Mouse (Mus musculus) hindbrain, embryonic 13.5 days (tissue): ENCODE measurements around the gene Mybbp1a. TPM values are rescaled to one million over a fixed set of nuclear protein-coding genes. Genes with fewer than 3 reads are reported as not detected.
A peak's percentile ranks its signal among the peaks of the same experiment; 100 is the strongest.

ENCODE experiments used
- ATAC-seq: fragments of 200-750 bp; cut with Nextera tagmentation; 2 replicates; pipeline ENCODE4 v1.8.0; 2017; ENCODE audit warnings: moderate TSS enrichment; ENCODE audit not compliant: low FRiP score
- H3K27ac ChIP-seq: fragments of 300-500 bp; sonication (generic); 2 replicates; pipeline ENCODE4 v1.5.1; 2015; ENCODE audit warnings: inconsistent platforms, mild to moderate bottlenecking, moderate library complexity
- H3K27me3 ChIP-seq: fragments of 300-500 bp; sonication (generic); 2 replicates; pipeline ENCODE4 v1.6.1; 2015; ENCODE audit warnings: mild to moderate bottlenecking, inconsistent platforms
- H3K36me3 ChIP-seq: fragments of 300-500 bp; sonication (generic); 2 replicates; pipeline ENCODE4 v1.6.1; 2015; ENCODE audit warnings: mild to moderate bottlenecking, inconsistent platforms
- H3K4me1 ChIP-seq: fragments of 300-500 bp; sonication (generic); replicated peaks from 2 replicates; pipeline ENCODE4 v1.6.1; 2015; ENCODE audit warnings: inconsistent platforms
- H3K4me2 ChIP-seq: fragments of 300-500 bp; sonication (generic); 2 replicates; pipeline ENCODE4 v1.6.1; 2015; ENCODE audit warnings: inconsistent platforms, mild to moderate bottlenecking, moderate library complexity
- H3K4me3 ChIP-seq: fragments of 300-500 bp; sonication (generic); 2 replicates; pipeline ENCODE4 v1.5.1; 2015; ENCODE audit warnings: mild to moderate bottlenecking, inconsistent platforms
- H3K9ac ChIP-seq: fragments of 300-500 bp; sonication (generic); 2 replicates; pipeline ENCODE4 v1.6.1; 2015; ENCODE audit warnings: mild to moderate bottlenecking, inconsistent platforms
- H3K9me3 ChIP-seq: fragments of 300-500 bp; sonication (generic); 2 replicates; pipeline ENCODE4 v1.6.1; 2016; ENCODE audit warnings: inconsistent platforms
- WGBS: fragments of 180-500 bp; shearing (Covaris S2); methylation state at CpG from one replicate; pipeline ENCODE4 v1.1.7; 2015; 5-methylcytosine and 5-hydroxymethylcytosine counted together
- polyA plus RNA-seq: library from polyadenylated mRNA; unstranded; fragments of >200 nt; fragmentation: Nextera tagmentation; extraction: Ambion mirVana; gene quantifications from 2 replicates; pipeline ENCODE4 v1.2.1, GENCODE M21; 2015

Gene Mybbp1a
- polyA plus RNA-seq, 1 experiment from 2014 or later = 74.5 TPM

DNA sequence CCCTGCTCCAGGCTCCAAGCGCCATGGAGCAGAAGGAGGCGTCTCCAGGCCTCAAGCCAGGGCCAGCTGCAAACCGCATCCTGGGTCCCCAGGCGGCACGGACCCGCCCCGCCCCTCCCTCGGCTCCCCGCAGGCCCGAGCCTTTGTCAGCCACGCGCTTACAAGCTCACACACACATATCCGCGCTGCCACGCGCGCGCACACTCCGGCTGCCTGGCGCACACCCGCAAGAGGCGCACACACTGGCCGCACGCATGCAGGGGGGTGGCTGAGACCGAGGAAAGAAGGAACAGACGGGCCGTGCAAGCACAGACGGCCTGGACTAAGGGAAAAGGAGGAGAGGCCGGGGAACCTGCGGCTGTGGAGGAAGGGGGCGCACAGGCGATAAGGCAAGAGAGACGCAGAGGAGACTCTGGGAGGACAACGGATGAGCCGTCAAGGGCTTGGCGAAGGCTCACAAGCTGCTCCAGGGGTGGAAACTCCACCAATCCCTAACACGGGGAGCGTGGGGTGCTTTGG, 47.7 kb downstream of the Mybbp1a start:
- ATAC-seq = peak; percentile 81
- Histone ChIP-seq H3K27ac (peak overlapping the region; percentile 95), H3K27me3 (peaks cover 20% of the 10 kb centered on the region; the same call in 1 of the 2 replicates), H3K4me1 (peaks cover 50% of the 10 kb centered on the region), H3K9me3 (no peaks in the 10 kb centered on the region), H3K9ac (peak overlapping the region; percentile 95), H3K4me2 (peak overlapping the region; percentile 76), H3K4me3 (peak overlapping the region; percentile 76), H3K36me3 (no peaks in the 10 kb centered on the region)
- under 1% methylated on average over 38 of the region's 38 CpGs for WGBS

DNA sequence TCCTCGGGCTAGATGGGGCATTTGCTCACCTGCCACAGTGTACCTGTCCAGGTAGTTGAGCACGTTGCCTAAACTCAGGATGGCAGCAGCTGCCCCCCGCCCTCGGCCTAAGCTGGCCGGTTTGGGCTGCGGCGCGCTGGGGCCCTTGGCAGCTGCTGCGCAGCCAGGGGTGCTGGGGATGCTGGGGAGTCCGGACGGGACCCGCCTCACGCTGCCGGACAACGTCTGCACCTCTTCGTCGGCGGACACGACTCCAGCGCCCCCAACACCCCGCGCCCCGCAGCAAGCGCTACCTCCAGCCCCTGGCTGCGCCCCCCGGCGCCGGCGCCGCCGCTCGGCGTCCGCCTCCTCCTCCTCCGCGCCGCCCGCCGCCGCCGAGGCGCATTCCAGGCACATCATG, 48.2 kb downstream of the Mybbp1a start:
- H3K27me3 ChIP-seq = peaks cover 20% of the 10 kb centered on the region; the same call in 1 of the 2 replicates
- peak; percentile 21 for ATAC-seq
- H3K4me1 ChIP-seq = peaks cover 50% of the 10 kb centered on the region
- peak overlapping the region; percentile 76 for H3K4me3 ChIP-seq
- H3K36me3 ChIP-seq = no peaks in the 10 kb centered on the region
- H3K9ac ChIP-seq = peak overlapping the region; percentile 95
- peak overlapping the region; percentile 76 for H3K4me2 ChIP-seq
- under 1% methylated on average over 39 of the region's 42 CpGs for WGBS
- H3K27ac ChIP-seq = peak overlapping the region; percentile 95
- H3K9me3 ChIP-seq = no peaks in the 10 kb centered on the region

DNA sequence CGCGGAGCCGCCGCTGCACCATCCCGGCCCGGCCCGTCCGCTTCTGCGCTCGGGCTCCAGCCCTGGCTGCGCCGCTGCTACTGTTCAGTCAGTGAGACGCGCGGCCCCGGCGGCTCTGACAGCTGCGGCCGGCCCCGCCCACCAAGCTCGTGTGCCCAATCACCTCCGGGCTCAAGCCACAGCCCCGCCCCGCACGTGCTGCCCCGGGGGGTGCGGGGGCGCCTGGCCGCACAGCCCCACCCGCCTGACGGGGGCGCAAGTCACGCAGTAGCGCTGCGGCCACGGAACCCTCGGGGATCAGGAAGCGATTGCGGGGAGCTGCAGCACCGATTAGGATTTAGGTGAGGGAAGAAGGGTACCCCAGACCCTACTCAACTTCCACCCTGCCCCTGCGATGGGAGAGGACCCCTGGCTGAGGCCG, 48.7 kb downstream of the Mybbp1a start, which contains the start of gene Spns2:
Gene Spns2, minus strand, starts transcription at position 24 of the 421 bp plus-strand sequence.
- Histone ChIP-seq H3K9ac (peak within 1 kb of the TSS; percentile 95), H3K27ac (peak within 1 kb of the TSS; percentile 95), H3K9me3 (no peaks in the 10 kb centered on the region), H3K4me1 (peaks cover 45% of the 10 kb centered on the region), H3K4me2 (peak within 1 kb of the TSS; percentile 76), H3K4me3 (peak within 1 kb of the TSS; percentile 76), H3K27me3 (peaks cover 22% of the 10 kb centered on the region; the same call in 1 of the 2 replicates), H3K36me3 (no peaks in the 10 kb centered on the region)
- WGBS = under 1% methylated on average over 42 of the region's 42 CpGs
- ATAC-seq = peak; percentile 90

DNA sequence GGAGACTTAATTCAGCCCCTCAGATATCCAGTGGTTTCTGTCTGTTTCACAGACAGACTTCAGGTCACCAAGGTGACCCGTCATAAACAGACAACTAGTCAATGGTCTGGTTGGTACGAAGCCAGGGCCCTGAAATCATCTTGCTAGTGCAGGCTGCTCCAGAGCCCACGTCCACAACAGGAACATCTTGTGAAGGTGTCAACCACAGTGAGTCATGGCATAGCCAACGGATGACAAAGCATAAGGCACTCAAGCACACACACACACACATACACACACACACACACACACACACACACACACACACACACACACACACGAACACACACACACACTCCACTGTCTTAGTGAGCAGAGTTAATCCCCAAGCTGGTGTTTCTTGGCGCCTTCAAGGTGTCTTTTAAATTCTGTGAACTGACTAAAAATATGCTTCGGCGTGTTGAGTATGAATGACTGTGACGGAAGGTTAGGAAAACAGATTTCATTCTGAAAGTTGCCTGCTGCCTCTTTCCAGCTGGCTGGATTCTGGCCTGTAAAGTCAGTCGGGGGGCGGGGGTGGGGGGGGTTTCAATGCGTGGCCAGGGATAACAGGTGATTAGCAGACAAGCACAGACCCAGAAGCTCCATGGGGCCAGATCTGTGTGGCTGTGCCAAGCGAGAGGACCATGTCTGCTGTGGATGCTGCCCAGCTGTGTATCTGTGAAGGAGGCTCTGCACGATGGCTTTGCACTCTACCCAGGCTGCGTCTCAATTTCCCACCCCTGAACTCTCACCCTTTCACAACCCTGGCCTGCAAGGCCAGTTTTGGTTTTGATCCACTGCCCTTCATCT, 50.2 kb downstream of the Mybbp1a start:
- H3K4me3 ChIP-seq = no peak overlapping the region
- H3K9ac ChIP-seq = no peak overlapping the region
- H3K36me3 ChIP-seq = no peaks in the 10 kb centered on the region
- peaks cover 22% of the 10 kb centered on the region; the same call in 1 of the 2 replicates for H3K27me3 ChIP-seq
- no peaks in the 10 kb centered on the region for H3K9me3 ChIP-seq
- no peak overlapping the region for H3K27ac ChIP-seq
- H3K4me2 ChIP-seq = no peak overlapping the region
- H3K4me1 ChIP-seq = peaks cover 30% of the 10 kb centered on the region
- 72% methylated on average over 15 of the region's 15 CpGs for WGBS
- no peak for ATAC-seq

DNA sequence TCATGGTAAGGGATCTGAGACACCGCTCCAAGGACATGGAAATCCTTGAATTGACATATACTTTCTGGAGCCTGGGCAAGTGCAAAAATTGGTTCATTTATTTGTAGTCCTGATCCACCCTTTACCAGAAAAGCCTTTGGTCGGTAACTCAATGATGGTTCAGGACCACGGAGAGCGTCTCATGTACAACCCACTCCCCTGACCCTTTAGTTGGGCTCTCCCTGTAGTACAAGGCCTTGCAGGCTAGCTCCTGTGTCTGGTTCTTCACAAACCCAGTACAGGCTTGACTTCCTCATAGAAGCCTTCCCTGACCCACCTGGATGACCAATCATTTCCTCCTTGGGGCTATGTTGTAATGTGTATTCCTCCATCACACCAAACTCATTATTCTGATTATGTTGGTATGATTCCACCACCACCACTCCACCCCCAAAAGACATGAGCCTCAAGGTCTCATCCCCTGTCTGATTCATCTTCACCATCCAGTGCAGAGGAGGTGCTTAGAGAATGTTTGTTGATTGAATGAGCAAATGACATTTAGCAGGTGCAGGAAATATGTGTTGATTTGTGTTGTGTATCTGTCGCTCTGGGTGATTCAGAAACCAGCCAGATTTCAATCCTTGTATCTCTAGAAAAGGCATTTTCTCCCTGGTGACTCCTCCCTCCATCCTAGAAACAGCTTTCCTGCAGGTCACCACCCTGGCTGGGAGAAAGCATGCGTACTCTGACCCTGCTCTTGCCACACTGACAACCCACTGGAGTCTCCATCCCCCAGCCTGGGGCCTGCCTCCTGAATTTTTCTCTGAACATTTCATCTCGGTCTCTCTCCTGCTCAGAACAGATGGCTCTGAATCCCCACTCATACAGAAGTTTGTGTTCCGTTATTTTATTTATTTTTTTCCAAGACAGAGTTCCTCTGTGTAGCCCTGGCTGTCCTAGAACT, 53.2 kb downstream of the Mybbp1a start:
- 58% methylated on average over 8 of the region's 8 CpGs for WGBS
- no peaks in the 10 kb centered on the region for H3K9me3 ChIP-seq
- no peaks in the 10 kb centered on the region for H3K36me3 ChIP-seq
- H3K27ac ChIP-seq = no peak overlapping the region
- no peak overlapping the region for H3K9ac ChIP-seq
- peaks cover 16% of the 10 kb centered on the region for H3K4me1 ChIP-seq
- no peak overlapping the region for H3K4me2 ChIP-seq
- peaks cover 25% of the 10 kb centered on the region; the same call in 1 of the 2 replicates for H3K27me3 ChIP-seq
- no peak overlapping the region for H3K4me3 ChIP-seq
- no peak for ATAC-seq

DNA sequence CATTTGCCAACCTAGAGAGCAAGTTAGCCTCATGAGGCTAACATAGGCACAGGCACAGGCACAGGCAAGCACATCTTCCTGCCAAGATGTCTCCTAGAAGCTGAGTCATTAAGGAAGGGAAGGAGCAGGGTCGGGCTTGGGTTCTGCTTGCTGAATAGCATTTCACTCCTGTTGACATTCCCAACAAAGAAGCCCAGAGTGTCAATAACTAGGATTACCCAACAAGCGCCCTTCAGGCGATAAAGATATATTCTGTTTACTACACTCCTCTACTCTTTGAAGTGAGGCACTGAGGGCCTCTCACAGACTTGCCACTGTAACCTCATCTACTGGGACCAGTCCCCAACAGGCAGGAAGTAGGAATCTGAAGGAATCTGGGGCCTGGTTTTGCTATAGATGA, 54.9 kb downstream of the Mybbp1a start:
- H3K4me1 ChIP-seq = peaks cover 12% of the 10 kb centered on the region

DNA sequence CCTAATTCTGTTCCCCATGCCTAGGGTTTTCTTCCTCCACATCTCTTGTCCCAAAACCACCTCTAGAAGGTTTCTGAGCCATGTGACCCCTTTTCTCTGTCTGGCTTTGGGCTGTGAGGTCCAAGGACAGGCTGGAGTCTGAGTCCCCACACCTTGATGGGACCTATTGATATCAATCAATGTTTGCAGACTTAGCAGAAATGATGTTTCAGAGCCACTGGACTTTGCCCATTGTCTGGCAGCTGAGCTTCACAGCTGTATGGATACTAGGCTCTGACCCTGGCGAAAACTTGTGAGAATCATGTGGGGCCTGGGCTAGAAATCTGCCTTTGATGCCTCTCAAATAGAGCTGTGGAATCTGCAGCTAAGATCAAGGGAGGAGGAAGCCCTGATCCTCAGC, 55.6 kb downstream of the Mybbp1a start:
- 77% methylated on average over 1 of the region's 1 CpGs for WGBS
- Histone ChIP-seq H3K36me3 (no peaks in the 10 kb centered on the region), H3K27me3 (peaks cover 20% of the 10 kb centered on the region; the same call in 1 of the 2 replicates), H3K4me2 (no peak overlapping the region), H3K9me3 (no peaks in the 10 kb centered on the region), H3K9ac (no peak overlapping the region), H3K4me1 (peaks cover 19% of the 10 kb centered on the region), H3K27ac (peak overlapping the region; percentile 62; the same call in 1 of the 2 replicates), H3K4me3 (no peak overlapping the region)
- ATAC-seq = no peak

More for the DNA sequence above, 54.9 kb downstream of the Mybbp1a start:
- no peak for ATAC-seq
- Histone ChIP-seq H3K36me3 (no peaks in the 10 kb centered on the region), H3K9me3 (no peaks in the 10 kb centered on the region), H3K27ac (no peak overlapping the region), H3K9ac (no peak overlapping the region), H3K27me3 (peaks cover 25% of the 10 kb centered on the region; the same call in 1 of the 2 replicates), H3K4me2 (no peak overlapping the region), H3K4me3 (no peak overlapping the region)
- WGBS = 79% methylated on average over 3 of the region's 3 CpGs

DNA sequence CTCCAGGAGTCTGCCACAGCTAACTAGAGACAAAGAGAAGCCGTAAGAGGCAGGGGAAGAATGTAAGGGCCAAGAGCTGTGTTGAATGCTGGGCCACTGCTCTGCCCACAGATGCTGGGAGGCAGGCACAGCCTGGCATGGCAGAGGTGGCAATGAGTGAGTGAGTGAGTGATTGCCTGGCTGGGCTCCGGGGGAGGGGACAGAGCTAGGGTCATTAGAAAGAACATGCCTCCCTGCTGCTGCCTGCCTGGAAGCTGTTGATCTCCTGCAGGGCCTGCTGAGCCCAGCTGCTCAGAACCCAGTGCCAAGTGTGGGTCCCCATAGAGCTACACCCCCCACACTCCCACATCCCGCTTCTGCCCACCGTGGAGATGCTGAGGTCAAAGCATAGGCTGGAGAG, 56.2 kb downstream of the Mybbp1a start:
- WGBS = 14% methylated on average over 4 of the region's 4 CpGs
- H3K27ac ChIP-seq = peak overlapping the region; percentile 62

DNA sequence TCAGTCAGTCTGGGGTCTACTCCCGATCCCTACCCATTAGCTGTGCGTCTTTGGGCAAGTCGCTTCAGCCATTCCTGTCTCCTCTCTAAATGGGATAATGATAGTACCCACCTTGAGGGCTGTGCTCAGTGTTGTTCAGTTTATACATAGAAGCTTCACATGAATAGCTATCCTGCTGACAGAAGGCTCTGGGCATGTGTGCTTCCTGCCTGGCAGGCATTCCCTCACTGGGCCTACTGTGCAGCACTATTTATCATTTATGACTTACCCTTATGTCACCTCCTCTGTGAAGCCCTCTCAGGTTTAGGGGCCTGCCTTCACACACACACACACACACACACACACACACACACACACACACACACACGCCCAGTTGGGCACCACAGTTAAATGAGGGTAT, 59.0 kb downstream of the Mybbp1a start:
- Histone ChIP-seq H3K4me3 (no peak overlapping the region), H3K9ac (no peak overlapping the region), H3K36me3 (no peaks in the 10 kb centered on the region), H3K4me1 (peaks cover 39% of the 10 kb centered on the region), H3K27me3 (peaks cover 8% of the 10 kb centered on the region; the same call in 1 of the 2 replicates), H3K9me3 (no peaks in the 10 kb centered on the region), H3K27ac (no peak overlapping the region), H3K4me2 (no peak overlapping the region)
- WGBS = 88% methylated on average over 4 of the region's 4 CpGs
- no peak for ATAC-seq

More for the DNA sequence above, 56.2 kb downstream of the Mybbp1a start:
- no peak overlapping the region for H3K4me3 ChIP-seq
- H3K9ac ChIP-seq = 0 out of 2 replicates have a peak overlapping the region, but pooled peaks have one; percentile 24
- no peaks in the 10 kb centered on the region for H3K36me3 ChIP-seq
- no peaks in the 10 kb centered on the region for H3K9me3 ChIP-seq
- H3K27me3 ChIP-seq = peaks cover 20% of the 10 kb centered on the region; the same call in 1 of the 2 replicates
- ATAC-seq = peak; percentile 60; the same call in 1 of the 2 replicates
- no peak overlapping the region for H3K4me2 ChIP-seq
- H3K4me1 ChIP-seq = peaks cover 25% of the 10 kb centered on the region
